Mouse (Mus musculus) myocyte (in vitro differentiated cells): ENCODE results near the gene Prrt2.

Source experiments
- POLR2A ChIP-seq: IDR thresholded peaks from one replicate; pipeline ENCODE4 v1.6.1; 2011; ENCODE audit warnings: low read depth, mild to moderate bottlenecking, control low read depth, moderate library complexity; ENCODE audit not compliant: insufficient read length
- USF1 ChIP-seq: IDR thresholded peaks from one replicate; pipeline ENCODE4 v1.6.1; 2011; ENCODE audit warnings: low read depth, mild to moderate bottlenecking, control low read depth, moderate library complexity

DNA sequence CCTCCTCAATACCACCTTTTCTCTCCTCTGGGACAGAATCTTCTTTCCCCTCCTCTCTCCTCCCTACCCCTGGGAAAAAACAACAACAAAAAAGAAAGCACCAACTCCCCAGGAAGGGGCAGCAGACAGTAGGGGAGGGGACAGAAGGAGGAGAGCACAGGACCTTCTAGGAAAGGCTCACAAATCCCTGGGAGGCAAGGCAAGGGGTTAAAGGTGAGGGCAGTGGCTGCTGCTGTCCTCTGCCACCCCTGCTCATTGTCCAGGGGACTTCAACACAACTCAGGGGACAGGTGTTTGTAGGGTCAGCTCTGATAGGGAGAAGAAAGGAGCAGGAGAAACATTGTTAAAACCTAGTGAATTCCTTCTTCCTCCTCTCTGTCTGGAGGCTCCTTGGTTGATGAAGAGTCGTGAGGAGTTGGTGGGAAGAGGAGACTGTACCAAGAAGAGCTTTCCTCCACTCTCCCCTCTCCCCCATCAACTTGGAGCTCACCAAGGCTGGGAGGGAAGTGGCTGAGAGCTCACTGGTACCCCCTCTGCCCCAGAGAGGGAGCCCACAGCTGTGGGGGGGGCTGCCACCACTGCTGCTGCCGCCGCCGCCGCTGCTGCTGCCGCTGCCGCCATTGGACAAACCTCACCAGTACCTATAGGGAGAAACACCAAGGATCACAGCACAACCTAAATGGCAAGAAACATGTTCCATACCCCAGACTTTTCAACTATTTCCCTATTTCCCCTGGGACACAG, 1.7 kb upstream of the Prrt2 start:
- no peak for TF ChIP-seq POLR2A
- TF ChIP-seq USF1 = no peak
